ENCODE assay signal across 14 mouse cellular contexts in genomic region chr5:122649264-122649663, GRCm38 (mm10). TPM values are rescaled to one million over a fixed set of nuclear protein-coding genes. Genes with fewer than 3 reads are reported as not detected.
DNase-seq lines count a peak whose midpoint lies in the region; ATAC-seq and TF ChIP-seq lines count a peak whose summit lies in the region.
"Had no signal": no experiment of that assay in that cellular context is flagged by ENCODE, and none has a peak within 500 bp of the region (broad histone marks: within the 10 kb centered on the region; RNA-seq: fewer than 3 reads in every experiment).

No protein-coding gene starts in this region.

- no peak for DNase-seq in frontal cortex, postnatal 14 days (ENCODE audit: low spot score in 2 of 2)
- DNase-seq in lung, postnatal 0 days (ENCODE audit: low spot score): peak; percentile 47
- no peak for DNase-seq in lung, postnatal 14 days
- peak; percentile 96 for DNase-seq in brain, adult 2 months (ENCODE audit: low read depth, low spot score)
- DNase-seq in right cerebral cortex, postnatal 36 days (ENCODE audit: low spot score in 2 of 2): peak; percentile 44 to 75
- no peak for DNase-seq in thymus, adult 18-20 months
- DNase-seq in liver, embryonic 11.5 days (ENCODE audit: low spot score): no peak
- DNase-seq: cerebellum, postnatal 36 days; heart, adult 2 months had no signal

- H3K4me1 ChIP-seq in lung, postnatal 0 days (ENCODE audit: insufficient read depth, low read depth, low read length): 0 out of 2 replicates have a peak, but pooled peaks cover 6% of the 10 kb centered on the region
- peaks cover 29% of the 10 kb centered on the region for H3K4me1 ChIP-seq in liver, embryonic 11.5 days (replicated peaks; ENCODE audit: control insufficient read depth, insufficient read depth, low read length)

- 62% methylated on average over 8 of the region's 8 CpGs for whole genome bisulfite sequencing in lung, postnatal 0 days
- WGBS in liver, embryonic 11.5 days: 71% methylated on average over 8 of the region's 8 CpGs

- H3K36me3 ChIP-seq in lung, postnatal 0 days (ENCODE audit: insufficient read depth, low read length): no peaks in the 10 kb centered on the region
- no peaks in the 10 kb centered on the region for H3K36me3 ChIP-seq in liver, embryonic 11.5 days (ENCODE audit: control insufficient read depth, insufficient read depth, low read length)
- H3K36me3 ChIP-seq: forebrain, embryonic 10.5 days; hindbrain, embryonic 10.5 days had no signal

- no peak overlapping the region for H3K9ac ChIP-seq in lung, postnatal 0 days (replicated peaks; ENCODE audit: low read depth)
- H3K9ac ChIP-seq in liver, embryonic 11.5 days (ENCODE audit: low read depth, low read length): no peak overlapping the region

- ATAC-seq in frontal cortex, adult (ENCODE audit: low TSS enrichment): peak; percentile 55
- peak; percentile 59 for ATAC-seq in lung, postnatal 0 days
- no peak for ATAC-seq in liver, embryonic 11.5 days (replicated peaks; ENCODE audit: low FRiP score)
- ATAC-seq: inflammation-experienced regulatory T-cells, adult 6 months had no signal

- H3K9me3 ChIP-seq in lung, postnatal 0 days (ENCODE audit: low read length): no peaks in the 10 kb centered on the region
- H3K9me3 ChIP-seq in liver, embryonic 11.5 days (ENCODE audit: control insufficient read depth, low read length): no peaks in the 10 kb centered on the region
- H3K9me3 ChIP-seq: hindbrain, embryonic 10.5 days had no signal

- no peak overlapping the region for H3K4me2 ChIP-seq in lung, postnatal 0 days (replicated peaks; ENCODE audit: low read depth, low read length)
- H3K4me2 ChIP-seq in liver, embryonic 11.5 days: no peak overlapping the region
- H3K4me2 ChIP-seq: midbrain, embryonic 11.5 days had no signal

- no peaks in the 10 kb centered on the region for H3K27me3 ChIP-seq in lung, postnatal 0 days (replicated peaks; ENCODE audit: insufficient read depth, low read length)
- H3K27me3 ChIP-seq in liver, embryonic 11.5 days (replicated peaks; ENCODE audit: control insufficient read depth, insufficient read depth, low read length): no peaks in the 10 kb centered on the region

- no peak overlapping the region for H3K27ac ChIP-seq in lung, postnatal 0 days (ENCODE audit: low read length)
- H3K27ac ChIP-seq in liver, embryonic 11.5 days (ENCODE audit: low read depth, low read length): no peak overlapping the region
- H3K27ac ChIP-seq: forebrain, embryonic 10.5 days; heart, adult 2 months; hindbrain, embryonic 10.5 days had no signal

- TF ChIP-seq CTCF in lung, postnatal 0 days (IDR thresholded peaks at IDR 0.05): no peak

- H3K4me3 ChIP-seq in lung, postnatal 0 days (ENCODE audit: low read depth, low read length): no peak overlapping the region
- H3K4me3 ChIP-seq in liver, embryonic 11.5 days (ENCODE audit: low read depth, low read length): no peak overlapping the region
- H3K4me3 ChIP-seq: forebrain, embryonic 10.5 days; heart, adult 2 months; hindbrain, embryonic 10.5 days had no signal

- TF ChIP-seq EP300 in lung, postnatal 0 days (IDR thresholded peaks at IDR 0.05): no peak

RNA-seq across cellular contexts. Expression of gene P2rx7, which starts 5.6 kb away (rescaled TPM):
- 6.7 and 7.0 TPM in 2 replicates for polyA plus RNA-seq in lung, postnatal 0 days (2015; fragmentation: Nextera tagmentation; extraction: Ambion mirVana)
- 0.47 and 1.3 TPM in 2 replicates for polyA plus RNA-seq in liver, embryonic 11.5 days (2014; fragmentation: Nextera tagmentation; extraction: Ambion mirVana)

RNA-seq across cellular contexts. Expression of gene Ift81, which starts 34.9 kb away (rescaled TPM):
- 29.5 and 38.5 TPM in 2 replicates for polyA plus RNA-seq in lung, postnatal 0 days (2015; fragmentation: Nextera tagmentation; extraction: Ambion mirVana)
- 8.9 and 10.9 TPM in 2 replicates for polyA plus RNA-seq in liver, embryonic 11.5 days (2014; fragmentation: Nextera tagmentation; extraction: Ambion mirVana)

RNA-seq across cellular contexts. Expression of gene P2rx4, which starts 58.1 kb away (rescaled TPM):
- polyA plus RNA-seq in lung, postnatal 0 days (2015; fragmentation: Nextera tagmentation; extraction: Ambion mirVana): 57.8 and 61.1 TPM in 2 replicates
- polyA plus RNA-seq in liver, embryonic 11.5 days (2014; fragmentation: Nextera tagmentation; extraction: Ambion mirVana): 27.1 and 30.2 TPM in 2 replicates

Comparison
In these comparisons a context has a peak if more than half of its experiments do, and no peak if none do; other contexts are left out.
1. DNase-seq: peak in lung, postnatal 0 days (single experiment), brain, adult 2 months (single experiment) and right cerebral cortex, postnatal 36 days (2 of 2); none in frontal cortex, postnatal 14 days (0 of 2), lung, postnatal 14 days (single experiment), thymus, adult 18-20 months (0 of 2) and liver, embryonic 11.5 days (single experiment).